Mouse (Mus musculus) midbrain, postnatal 0 days (tissue): ENCODE data around the gene Mitf. TPM values are rescaled to one million over a fixed set of nuclear protein-coding genes. Genes with fewer than 3 reads are reported as not detected.

Experiments used
- ATAC-seq: fragments of 200-750 bp; cut with Nextera tagmentation; 2 replicates; pipeline ENCODE4 v1.8.0; 2017; ENCODE audit warnings: moderate number of reproducible peaks, mild to moderate bottlenecking, moderate TSS enrichment, moderate library complexity; ENCODE audit not compliant: low FRiP score
- DNase-seq: peaks from one replicate; pipeline ENCODE4 v3.0.0-alpha.2; 2015; ENCODE audit warnings: low spot score
- H3K27ac ChIP-seq: fragments of 300-500 bp; sonication (generic); 2 replicates; pipeline ENCODE4 v1.5.1; 2014; ENCODE audit warnings: low read depth, mild to moderate bottlenecking, low read length, mixed read lengths
- H3K27me3 ChIP-seq: fragments of 300-500 bp; sonication (generic); 2 replicates; pipeline ENCODE4 v1.6.1; 2014; ENCODE audit warnings: low read length, control low read depth, mixed read lengths; ENCODE audit not compliant: insufficient read depth
- H3K36me3 ChIP-seq: fragments of 300-500 bp; sonication (generic); 2 replicates; pipeline ENCODE4 v1.6.1; 2014; ENCODE audit warnings: low read length, control low read depth, mixed read lengths; ENCODE audit not compliant: insufficient read depth
- H3K4me1 ChIP-seq: fragments of 300-500 bp; sonication (generic); 2 replicates; pipeline ENCODE4 v1.6.1; 2014; ENCODE audit warnings: mild to moderate bottlenecking, control low read depth, antibody characterized with exemption, low read length, mixed read lengths; ENCODE audit not compliant: insufficient read depth
- H3K4me2 ChIP-seq: fragments of 300-500 bp; sonication (generic); 2 replicates; pipeline ENCODE4 v1.6.1; 2014; ENCODE audit warnings: low read depth, mild to moderate bottlenecking, low read length, mixed read lengths; ENCODE audit not compliant: poor library complexity, severe bottlenecking
- H3K4me3 ChIP-seq: fragments of 300-500 bp; sonication (generic); 2 replicates; pipeline ENCODE4 v1.5.1; 2014; ENCODE audit warnings: low read depth, mild to moderate bottlenecking, low read length, moderate library complexity
- H3K9ac ChIP-seq: fragments of 300-500 bp; sonication (generic); replicated peaks from 2 replicates; pipeline ENCODE4 v1.6.1; 2014; ENCODE audit warnings: mild to moderate bottlenecking, low read length, moderate library complexity, mixed read lengths; ENCODE audit not compliant: poor library complexity, severe bottlenecking
- H3K9me3 ChIP-seq: fragments of 300-500 bp; sonication (generic); 2 replicates; pipeline ENCODE4 v1.6.1; 2016; ENCODE audit warnings: low read length, control low read depth
- CTCF ChIP-seq: IDR thresholded peaks from 2 replicates; pipeline ENCODE4 v1.5.1; 2016; ENCODE audit warnings: antibody characterized with exemption, mild to moderate bottlenecking
- WGBS: fragments of 180-500 bp; shearing (Covaris S2); extraction: QIAGEN DNeasy Blood & Tissue Kit; methylation state at CpG from one replicate; pipeline ENCODE4 v1.1.7; 2014; 5-methylcytosine and 5-hydroxymethylcytosine counted together
- polyA plus RNA-seq: library from polyadenylated mRNA; unstranded; fragments of >200 nt; fragmentation: Nextera tagmentation; extraction: Ambion mirVana; gene quantifications from 2 replicates; pipeline ENCODE4 v1.2.1, GENCODE M21; 2015
- total RNA-seq: library from RNA; depleted of rRNA; stranded (reverse); fragments of >200 nt; gene quantifications from 2 replicates; pipeline ENCODE4 v1.2.3, GENCODE M21; 2014

The Mitf gene
- total and polyA plus RNA-seq, 2 experiments from 2014 or later: 1.1 to 2.8 TPM

GRCm38 (mm10) chr6:97981668-97982067 lies 174.8 kb downstream of the Mitf start:
- no peak overlapping the region for H3K4me3 ChIP-seq
- no peak for TF ChIP-seq CTCF
- no peaks in the 10 kb centered on the region for H3K27me3 ChIP-seq
- H3K4me1 ChIP-seq: no peaks in the 10 kb centered on the region
- H3K4me2 ChIP-seq: no peak overlapping the region
- no peak overlapping the region for H3K27ac ChIP-seq
- H3K36me3 ChIP-seq: no peaks in the 10 kb centered on the region
- no peak for DNase-seq
- H3K9me3 ChIP-seq: no peaks in the 10 kb centered on the region
- 42% methylated on average over 9 of the region's 9 CpGs for WGBS
- H3K9ac ChIP-seq: no peak overlapping the region
- no peak for ATAC-seq

DNA sequence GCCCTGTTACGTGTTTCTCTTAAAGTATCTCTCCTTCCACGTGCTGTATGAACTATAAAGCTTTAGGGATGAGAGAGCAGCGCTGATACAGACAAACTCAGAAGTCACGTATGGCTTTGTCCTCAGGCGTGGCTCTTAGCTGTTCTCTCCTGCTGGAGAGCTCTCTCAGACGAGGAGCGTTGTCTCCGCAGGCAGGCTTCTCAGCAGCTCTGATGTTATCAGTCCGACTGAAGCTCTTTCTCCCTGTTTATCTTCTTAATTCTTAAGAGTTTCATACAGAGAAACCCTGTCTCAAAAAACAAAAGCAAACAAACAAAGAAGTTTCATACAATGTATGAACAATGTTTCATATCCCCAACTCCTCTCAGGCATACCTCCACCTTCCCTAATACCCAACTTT lies 178.8 kb downstream of the Mitf start:
- TF ChIP-seq CTCF: no peak
- H3K36me3 ChIP-seq: no peaks in the 10 kb centered on the region
- ATAC-seq (no peak), DNase-seq (no peak)
- H3K4me1 ChIP-seq: no peaks in the 10 kb centered on the region
- H3K9ac ChIP-seq: no peak overlapping the region
- no peaks in the 10 kb centered on the region for H3K9me3 ChIP-seq
- WGBS: 69% methylated on average over 9 of the region's 9 CpGs
- no peak overlapping the region for H3K4me2 ChIP-seq
- no peaks in the 10 kb centered on the region for H3K27me3 ChIP-seq
- H3K4me3 ChIP-seq: no peak overlapping the region
- H3K27ac ChIP-seq: no peak overlapping the region

- Histone ChIP-seq H3K27me3 (no peaks in the 10 kb centered on the region), H3K4me1 (no peaks in the 10 kb centered on the region), H3K9ac (no peak overlapping the region), H3K9me3 (no peaks in the 10 kb centered on the region), H3K4me2 (no peak overlapping the region), H3K36me3 (no peaks in the 10 kb centered on the region), H3K4me3 (no peak overlapping the region), H3K27ac (no peak overlapping the region)
- DNase-seq: no peak
- TF ChIP-seq CTCF: peak; percentile 18; the same call in 1 of the 2 replicates
- no peak for ATAC-seq
- 84% methylated on average over 3 of the region's 3 CpGs for WGBS
These were observed 179.6 kb downstream of the Mitf start for GRCm38 (mm10) chr6:97986417-97986816.

GRCm38 (mm10) chr6:97993507-97993906 lies 186.7 kb downstream of the Mitf start:
- H3K9me3 ChIP-seq: no peaks in the 10 kb centered on the region
- no peaks in the 10 kb centered on the region for H3K27me3 ChIP-seq
- no peak overlapping the region for H3K27ac ChIP-seq
- H3K4me1 ChIP-seq: no peaks in the 10 kb centered on the region
- TF ChIP-seq CTCF: no peak
- no peak for ATAC-seq
- H3K4me2 ChIP-seq: no peak overlapping the region
- no peaks in the 10 kb centered on the region for H3K36me3 ChIP-seq
- DNase-seq: no peak
- H3K9ac ChIP-seq: no peak overlapping the region
- H3K4me3 ChIP-seq: no peak overlapping the region
- 88% methylated on average over 12 of the region's 12 CpGs for WGBS

DNA sequence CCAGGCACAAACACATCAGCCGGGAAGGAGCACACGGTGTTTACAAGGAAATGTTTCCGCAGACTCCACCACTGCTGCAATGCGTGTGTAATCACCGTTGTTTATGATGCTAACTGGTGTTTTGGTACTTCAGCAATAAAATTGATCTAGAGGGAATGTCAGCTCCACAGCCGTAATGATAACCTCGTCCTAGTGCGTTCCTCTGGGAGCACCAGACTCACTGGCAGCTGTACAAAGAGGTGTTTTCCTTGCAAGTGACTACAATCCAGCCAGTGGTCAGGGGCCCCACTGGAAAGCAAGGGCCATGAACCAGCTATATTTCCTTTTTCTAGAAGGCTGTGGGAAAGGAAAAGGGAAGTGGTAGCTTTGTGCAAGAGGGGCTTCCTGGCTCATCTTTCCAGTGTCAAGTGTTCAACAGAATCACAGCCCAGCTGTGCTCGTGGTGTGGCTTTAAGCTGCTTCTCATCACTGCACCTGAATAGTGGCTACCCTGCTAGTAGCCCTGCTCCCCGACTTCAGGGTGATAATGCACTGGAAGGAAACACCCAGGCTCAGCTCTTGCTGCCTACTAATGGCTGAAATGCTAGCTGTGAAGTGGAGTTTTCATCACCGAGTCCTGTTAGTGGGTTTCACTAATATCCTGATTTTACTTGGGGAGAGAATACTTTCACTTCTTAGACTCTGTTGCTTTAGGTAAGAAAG lies 188.9 kb downstream of the Mitf start:
- no peak overlapping the region for H3K4me2 ChIP-seq
- ATAC-seq (no peak), DNase-seq (no peak)
- H3K27me3 ChIP-seq: no peaks in the 10 kb centered on the region
- H3K36me3 ChIP-seq: no peaks in the 10 kb centered on the region
- no peak overlapping the region for H3K27ac ChIP-seq
- H3K9me3 ChIP-seq: no peaks in the 10 kb centered on the region
- H3K4me3 ChIP-seq: no peak overlapping the region
- H3K4me1 ChIP-seq: no peaks in the 10 kb centered on the region
- no peak overlapping the region for H3K9ac ChIP-seq
- 74% methylated on average over 11 of the region's 11 CpGs for WGBS
- TF ChIP-seq CTCF: no peak; the same call in 1 of the 2 replicates

- H3K27ac ChIP-seq: no peak overlapping the region
- no peak overlapping the region for H3K4me2 ChIP-seq
- no peak overlapping the region for H3K4me3 ChIP-seq
- 68% methylated on average over 4 of the region's 4 CpGs for WGBS
- DNase-seq: no peak
- H3K27me3 ChIP-seq: no peaks in the 10 kb centered on the region
- no peaks in the 10 kb centered on the region for H3K36me3 ChIP-seq
- no peaks in the 10 kb centered on the region for H3K4me1 ChIP-seq
- H3K9me3 ChIP-seq: no peaks in the 10 kb centered on the region
- TF ChIP-seq CTCF: no peak
- ATAC-seq: no peak
- H3K9ac ChIP-seq: no peak overlapping the region
These were observed 194.7 kb downstream of the Mitf start for GRCm38 (mm10) chr6:98001551-98001950.
